Mouse (Mus musculus) forebrain, embryonic 14.5 days (tissue): ENCODE measurements around the gene Cux1. TPM values are rescaled to one million over a fixed set of nuclear protein-coding genes. Genes with fewer than 3 reads are reported as not detected.

Experiments used
- ATAC-seq: fragments of 200-750 bp; cut with Nextera tagmentation; 2 replicates; pipeline ENCODE4 v1.8.0; 2017; ENCODE audit warnings: mild to moderate bottlenecking, moderate library complexity
- DNase-seq: peaks from one replicate; pipeline ENCODE4 v3.0.0-alpha.2; 2015; ENCODE audit warnings: low spot score
- H3K27ac ChIP-seq: fragments of 300-500 bp; sonication (generic); 2 replicates; pipeline ENCODE4 v1.5.1; 2014; ENCODE audit warnings: low read depth, mild to moderate bottlenecking, control low read depth, low read length, moderate library complexity
- H3K27me3 ChIP-seq: fragments of 300-500 bp; sonication (generic); replicated peaks from 2 replicates; pipeline ENCODE4 v1.6.1; 2014; ENCODE audit warnings: low read length, control low read depth, mixed read lengths; ENCODE audit not compliant: control insufficient read depth, insufficient read depth
- H3K36me3 ChIP-seq: fragments of 300-500 bp; sonication (generic); 2 replicates; pipeline ENCODE4 v1.6.1; 2014; ENCODE audit warnings: low read length, control low read depth; ENCODE audit not compliant: control insufficient read depth, insufficient read depth
- H3K4me1 ChIP-seq: fragments of 300-500 bp; sonication (generic); 2 replicates; pipeline ENCODE4 v1.6.1; 2014; ENCODE audit warnings: antibody characterized with exemption, low read length, control low read depth; ENCODE audit not compliant: control insufficient read depth, insufficient read depth
- H3K4me2 ChIP-seq: fragments of 300-500 bp; sonication (generic); 2 replicates; pipeline ENCODE4 v1.6.1; 2014; ENCODE audit warnings: mild to moderate bottlenecking, control low read depth, low read length
- H3K4me3 ChIP-seq: fragments of 300-500 bp; sonication (generic); 2 replicates; pipeline ENCODE4 v1.5.1; 2014; ENCODE audit warnings: low read depth, low read length, control low read depth
- H3K9ac ChIP-seq: fragments of 300-500 bp; sonication (generic); 2 replicates; pipeline ENCODE4 v1.6.1; 2014; ENCODE audit warnings: mild to moderate bottlenecking, low read length, control low read depth, moderate library complexity
- H3K9me3 ChIP-seq: fragments of 300-500 bp; sonication (generic); replicated peaks from 2 replicates; pipeline ENCODE4 v1.6.1; 2016; ENCODE audit warnings: low read length, control low read depth, mixed read lengths; ENCODE audit not compliant: control insufficient read depth
- WGBS: fragments of 180-500 bp; shearing (Covaris S2); extraction: QIAGEN DNeasy Blood & Tissue Kit; methylation state at CpG from one replicate; pipeline ENCODE4 v1.1.7; 2014; 5-methylcytosine and 5-hydroxymethylcytosine counted together
- polyA plus RNA-seq: library from polyadenylated mRNA; unstranded; fragments of >200 nt; fragmentation: Nextera tagmentation; extraction: Ambion mirVana; gene quantifications from 2 replicates; pipeline ENCODE4 v1.2.1, GENCODE M21; 2014

Gene Cux1
- polyA plus RNA-seq, 1 experiment from 2014 or later = 89.6 TPM

GRCm38 (mm10) chr5:136469301-136469700 lies 98.0 kb downstream of the Cux1 start:
- Histone ChIP-seq H3K27me3 (no peaks in the 10 kb centered on the region), H3K4me3 (no peak overlapping the region), H3K36me3 (no peaks in the 10 kb centered on the region), H3K4me2 (no peak overlapping the region), H3K9ac (no peak overlapping the region), H3K27ac (no peak overlapping the region), H3K9me3 (no peaks in the 10 kb centered on the region), H3K4me1 (peaks cover 13% of the 10 kb centered on the region)
- DNase-seq (no peak), ATAC-seq (no peak)
- WGBS = 74% methylated on average over 1 of the region's 1 CpGs

- Histone ChIP-seq H3K4me3 (no peak overlapping the region), H3K9ac (no peak overlapping the region), H3K9me3 (no peaks in the 10 kb centered on the region), H3K4me2 (no peak overlapping the region), H3K36me3 (no peaks in the 10 kb centered on the region), H3K27ac (no peak overlapping the region), H3K27me3 (no peaks in the 10 kb centered on the region), H3K4me1 (peaks cover 18% of the 10 kb centered on the region)
- DNase-seq = peak; percentile 54
- WGBS = 19% methylated on average over 6 of the region's 8 CpGs
- peak; percentile 48; the same call in 1 of the 2 replicates for ATAC-seq
These were observed 99.8 kb downstream of the Cux1 start for GRCm38 (mm10) chr5:136467360-136467999.

DNA sequence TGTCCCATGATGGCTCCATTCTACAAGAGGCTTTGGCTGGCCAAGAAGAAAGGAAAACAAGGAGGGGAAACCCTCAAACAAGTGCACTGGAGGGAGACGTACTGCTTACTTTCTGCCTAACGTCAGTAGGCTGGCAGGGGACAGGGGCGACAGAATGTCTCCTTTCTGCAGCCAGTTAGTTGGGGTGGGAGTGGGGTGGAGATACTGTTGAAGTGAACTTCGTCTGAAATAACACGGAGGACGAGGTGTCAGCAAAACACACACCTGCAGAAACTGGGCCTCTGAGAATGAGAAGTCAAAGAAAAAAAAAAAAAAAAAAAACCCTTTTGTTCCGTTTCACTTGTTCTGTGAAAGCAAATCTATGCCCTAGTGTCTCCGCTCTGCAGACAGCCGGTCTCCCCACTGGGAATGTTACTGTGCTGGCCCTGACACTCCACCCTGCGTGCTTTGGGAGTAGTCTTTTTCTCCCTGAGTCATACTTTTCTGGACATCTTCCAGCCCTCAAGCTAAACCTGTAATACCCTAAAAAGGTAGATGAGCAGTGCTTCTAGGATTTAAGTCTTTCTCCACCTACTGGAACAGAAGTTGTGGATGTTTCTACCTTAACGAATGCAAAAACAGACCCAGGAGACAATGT lies 101.4 kb downstream of the Cux1 start:
- Histone ChIP-seq H3K27ac (no peak overlapping the region), H3K36me3 (no peaks in the 10 kb centered on the region), H3K4me1 (peaks cover 18% of the 10 kb centered on the region), H3K27me3 (no peaks in the 10 kb centered on the region), H3K9me3 (no peaks in the 10 kb centered on the region), H3K4me2 (no peak overlapping the region), H3K9ac (no peak overlapping the region), H3K4me3 (no peak overlapping the region)
- 50% methylated on average over 11 of the region's 11 CpGs for WGBS
- ATAC-seq = no peak
- no peak for DNase-seq

DNA sequence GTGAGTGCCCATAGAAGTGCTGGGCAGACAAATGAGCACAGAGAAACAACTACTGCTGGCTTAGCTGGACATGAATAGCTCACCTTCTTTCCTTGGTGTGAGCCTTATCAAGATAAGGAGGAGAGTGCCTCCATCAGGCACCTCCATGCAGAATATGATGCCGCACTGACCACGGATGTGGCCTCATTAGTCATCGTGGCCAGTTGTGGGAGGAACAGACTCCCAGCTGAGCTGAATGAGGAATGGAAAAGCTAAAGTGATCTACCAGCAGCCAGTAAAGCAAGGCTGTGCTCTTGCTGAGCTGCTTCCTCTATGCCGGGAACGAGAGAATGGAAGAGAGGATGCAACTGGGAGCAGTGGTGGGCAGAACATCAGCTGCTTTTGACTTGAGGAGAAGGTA lies 101.9 kb downstream of the Cux1 start:
- H3K4me3 ChIP-seq = no peak overlapping the region
- no peak overlapping the region for H3K4me2 ChIP-seq
- DNase-seq = no peak
- WGBS = 71% methylated on average over 5 of the region's 5 CpGs
- no peak overlapping the region for H3K27ac ChIP-seq
- H3K36me3 ChIP-seq = no peaks in the 10 kb centered on the region
- no peaks in the 10 kb centered on the region for H3K27me3 ChIP-seq
- ATAC-seq = no peak
- H3K9ac ChIP-seq = no peak overlapping the region
- no peaks in the 10 kb centered on the region for H3K9me3 ChIP-seq
- peaks cover 18% of the 10 kb centered on the region for H3K4me1 ChIP-seq

DNA sequence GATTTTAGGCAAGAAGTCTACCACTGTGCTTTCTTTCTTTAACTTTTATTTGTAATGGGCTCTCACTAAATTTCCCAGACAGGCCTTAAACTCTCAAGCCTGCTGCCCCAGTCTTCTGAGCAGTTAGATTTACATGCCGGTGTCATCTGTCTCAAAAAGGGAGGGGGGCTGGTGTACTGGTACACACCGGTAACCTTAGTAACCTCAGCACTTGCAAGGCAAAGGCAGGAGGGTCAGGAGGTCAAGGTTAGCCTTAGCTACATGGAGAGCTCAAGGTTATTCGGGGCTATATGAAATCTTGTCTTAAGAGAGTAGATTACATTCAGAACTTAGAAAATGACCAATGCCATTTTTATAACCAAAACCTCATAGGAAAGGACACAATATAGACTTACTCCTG lies 102.4 kb downstream of the Cux1 start:
- Histone ChIP-seq H3K27ac (no peak overlapping the region), H3K27me3 (no peaks in the 10 kb centered on the region), H3K36me3 (no peaks in the 10 kb centered on the region), H3K4me1 (peaks cover 18% of the 10 kb centered on the region), H3K4me3 (no peak overlapping the region), H3K4me2 (no peak overlapping the region), H3K9me3 (no peaks in the 10 kb centered on the region), H3K9ac (no peak overlapping the region)
- no peak for DNase-seq
- WGBS = 81% methylated on average over 3 of the region's 3 CpGs
- no peak for ATAC-seq

DNA sequence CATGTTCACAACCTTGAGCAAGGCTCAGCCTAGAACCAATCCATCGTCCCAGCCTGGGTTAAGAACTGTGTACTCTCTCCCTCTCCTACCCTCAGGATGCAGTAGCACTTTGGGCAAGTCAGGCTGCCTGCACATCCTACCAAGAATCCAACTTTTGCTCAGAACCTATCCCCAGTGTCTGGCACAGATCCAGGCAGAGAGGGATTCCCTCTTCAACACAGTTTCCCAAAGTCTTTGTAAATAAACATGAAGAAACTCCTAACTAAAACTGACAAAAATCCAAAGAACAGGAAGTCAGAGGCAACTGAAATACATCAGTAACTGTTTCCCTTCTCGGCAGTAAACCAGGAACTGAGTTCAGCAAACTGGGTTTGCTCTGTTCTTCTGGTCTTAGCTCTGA lies 103.2 kb downstream of the Cux1 start:
- no peak overlapping the region for H3K27ac ChIP-seq
- DNase-seq = no peak
- peaks cover 18% of the 10 kb centered on the region for H3K4me1 ChIP-seq
- H3K9me3 ChIP-seq = no peaks in the 10 kb centered on the region
- no peak overlapping the region for H3K9ac ChIP-seq
- no peak overlapping the region for H3K4me3 ChIP-seq
- H3K36me3 ChIP-seq = no peaks in the 10 kb centered on the region
- WGBS = 89% methylated on average over 2 of the region's 2 CpGs
- no peak for ATAC-seq
- H3K27me3 ChIP-seq = no peaks in the 10 kb centered on the region
- no peak overlapping the region for H3K4me2 ChIP-seq

DNA sequence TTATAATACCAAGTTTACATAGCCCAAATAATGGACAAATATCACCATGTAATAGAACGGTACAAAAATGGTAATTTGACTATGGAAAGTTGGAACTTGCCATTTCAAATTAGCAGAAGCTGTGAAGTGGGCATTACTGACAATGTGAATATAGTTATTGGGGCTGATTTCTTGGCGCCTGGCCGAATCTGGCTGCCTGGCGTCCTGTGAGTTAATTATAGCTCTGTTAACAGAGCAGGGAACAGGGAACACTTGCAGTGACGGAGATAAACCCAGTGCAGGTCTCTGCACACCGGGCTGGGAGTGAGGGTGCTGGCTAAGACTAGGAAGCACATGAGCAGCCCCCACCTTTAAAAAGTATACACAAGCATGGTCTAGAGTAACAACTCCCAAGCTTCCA lies 104.7 kb downstream of the Cux1 start:
- Histone ChIP-seq H3K9ac (no peak overlapping the region), H3K27ac (no peak overlapping the region), H3K27me3 (no peaks in the 10 kb centered on the region), H3K4me1 (peaks cover 12% of the 10 kb centered on the region), H3K36me3 (no peaks in the 10 kb centered on the region), H3K4me3 (no peak overlapping the region), H3K4me2 (no peak overlapping the region), H3K9me3 (no peaks in the 10 kb centered on the region)
- 46% methylated on average over 6 of the region's 6 CpGs for WGBS
- ATAC-seq = no peak
- DNase-seq = peak; percentile 66

- no peak for DNase-seq
- H3K9me3 ChIP-seq = no peaks in the 10 kb centered on the region
- H3K9ac ChIP-seq = no peak overlapping the region
- no peak overlapping the region for H3K4me2 ChIP-seq
- ATAC-seq = no peak
- H3K36me3 ChIP-seq = no peaks in the 10 kb centered on the region
- 98% methylated on average over 6 of the region's 6 CpGs for WGBS
- no peak overlapping the region for H3K4me3 ChIP-seq
- H3K4me1 ChIP-seq = peaks cover 4% of the 10 kb centered on the region; the same call in 1 of the 2 replicates
- no peak overlapping the region for H3K27ac ChIP-seq
- no peaks in the 10 kb centered on the region for H3K27me3 ChIP-seq
These were observed 107.4 kb downstream of the Cux1 start for GRCm38 (mm10) chr5:136459901-136460300.

DNA sequence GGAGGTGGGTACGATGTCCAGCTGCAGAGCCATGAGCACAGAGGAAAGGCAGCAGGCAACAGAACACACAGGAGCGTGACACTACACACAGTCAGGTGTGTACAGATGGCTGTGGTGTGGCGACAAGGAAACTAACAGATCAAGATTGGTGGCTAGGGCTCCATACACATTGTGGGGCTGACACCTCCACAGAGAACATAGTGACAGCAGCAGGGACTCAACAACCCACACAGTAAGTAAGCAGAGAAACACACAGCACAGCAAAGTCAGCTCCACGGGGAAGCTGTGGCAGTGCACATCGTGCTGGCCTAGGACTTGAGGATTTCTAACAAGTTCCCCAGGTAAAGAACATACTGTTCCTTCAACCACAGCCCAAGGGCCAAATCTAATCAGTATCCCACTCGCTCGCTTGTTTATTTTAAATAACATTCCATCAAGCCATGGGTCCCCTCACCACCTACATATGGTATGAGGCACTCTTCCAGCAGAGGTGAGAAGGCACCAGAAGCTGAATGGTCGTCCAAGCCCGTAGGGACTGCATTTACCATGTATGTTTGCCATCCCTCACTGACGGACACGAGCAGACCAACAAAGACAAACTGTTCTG lies 108.3 kb downstream of the Cux1 start:
- H3K4me1 ChIP-seq = peaks cover 4% of the 10 kb centered on the region; the same call in 1 of the 2 replicates
- H3K27me3 ChIP-seq = no peaks in the 10 kb centered on the region
- H3K36me3 ChIP-seq = no peaks in the 10 kb centered on the region
- ATAC-seq = no peak
- H3K4me2 ChIP-seq = no peak overlapping the region
- 89% methylated on average over 11 of the region's 11 CpGs for whole genome bisulfite sequencing
- no peak for DNase-seq
- no peak overlapping the region for H3K4me3 ChIP-seq
- no peaks in the 10 kb centered on the region for H3K9me3 ChIP-seq
- no peak overlapping the region for H3K27ac ChIP-seq
- H3K9ac ChIP-seq = no peak overlapping the region
